Mouse (Mus musculus) ES-E14 (cell line): ENCODE measurements around the gene Hoxd10. TPM values are rescaled to one million over a fixed set of nuclear protein-coding genes. Genes with fewer than 3 reads are reported as not detected.

Experiments used
- DNase-seq: peaks from one replicate; pipeline ENCODE4 v3.0.0-alpha.2; 2013; ENCODE audit warnings: low read depth, low spot score
- H3K27ac ChIP-seq: 2 replicates; pipeline ENCODE4 v1.5.1; 2012; ENCODE audit warnings: low read depth, mild to moderate bottlenecking, low read length, moderate library complexity, mixed read lengths; ENCODE audit not compliant: poor library complexity, insufficient read depth, severe bottlenecking
- H3K36me3 ChIP-seq: 2 replicates; pipeline ENCODE4 v1.6.1; 2012; ENCODE audit warnings: mild to moderate bottlenecking, low read length, moderate library complexity, mixed read lengths; ENCODE audit not compliant: control insufficient read depth, poor library complexity, insufficient read depth, severe bottlenecking
- H3K4me1 ChIP-seq, 2 experiments: fragments of 150-350 bp in 1 of 2; sonication (generic) in 1 of 2; 2 replicates each; pipeline ENCODE4 v1.6.1; 2012; ENCODE audit warnings: low read length in 2 of 2, mild to moderate bottlenecking in 1 of 2, mixed read lengths in 1 of 2; ENCODE audit not compliant: control insufficient read depth in 2 of 2, insufficient read depth in 2 of 2, poor library complexity in 1 of 2
- H3K4me3 ChIP-seq, 2 experiments: fragments of 150-350 bp in 1 of 2; sonication (generic) in 1 of 2; 2 replicates each; pipeline ENCODE4 v1.5.1; 2012; ENCODE audit warnings: low read length in 2 of 2, low read depth in 1 of 2, mild to moderate bottlenecking in 1 of 2, mixed read lengths in 1 of 2; ENCODE audit not compliant: insufficient read depth in 1 of 2, poor library complexity in 1 of 2, severe bottlenecking in 1 of 2
- H3K9ac ChIP-seq: 2 replicates; pipeline ENCODE4 v1.6.1; 2012; ENCODE audit warnings: low read depth, mild to moderate bottlenecking, low read length, mixed read lengths; ENCODE audit not compliant: poor library complexity, insufficient read depth, severe bottlenecking
- H3K9me3 ChIP-seq: fragments of 150-350 bp; sonication (generic); 2 replicates; pipeline ENCODE4 v1.6.1; 2012; ENCODE audit warnings: low read depth, mild to moderate bottlenecking, low read length; ENCODE audit not compliant: control insufficient read depth, insufficient read depth
- CHD2 ChIP-seq: IDR thresholded peaks from 2 replicates; pipeline ENCODE4 v1.6.1; 2014; ENCODE audit warnings: mild to moderate bottlenecking, low read depth, low read length, inconsistent platforms
- HCFC1 ChIP-seq: IDR thresholded peaks from 2 replicates; pipeline ENCODE4 v1.6.1; 2012; ENCODE audit warnings: low read length, inconsistent platforms, borderline replicate concordance; ENCODE audit not compliant: insufficient read depth
- MAFK ChIP-seq: IDR thresholded peaks from 2 replicates; pipeline ENCODE4 v1.6.1; 2014; ENCODE audit warnings: mild to moderate bottlenecking, low read depth, low read length, inconsistent platforms; ENCODE audit not compliant: insufficient read depth
- ZC3H11A ChIP-seq: IDR thresholded peaks from 2 replicates; pipeline ENCODE4 v1.6.1; 2012; ENCODE audit warnings: low read depth, mild to moderate bottlenecking, inconsistent platforms, low read length, borderline replicate concordance
- ZNF384 ChIP-seq: IDR thresholded peaks from 2 replicates; pipeline ENCODE4 v1.6.1; 2012; ENCODE audit warnings: low read depth, low read length, inconsistent platforms
- in situ Hi-C, 2 experiments: fragments of 600-800 bp; cut with MboI; formaldehyde crosslinking; loops; one replicate each; pipeline ENCODE4 v1.15.1; 2025; ENCODE audit warnings: low sequenced_read_pairs in 2 of 2, inconsistent platforms in 1 of 2; ENCODE audit not compliant: unreplicated experiment in 2 of 2
- total RNA-seq: library from RNA; depleted of rRNA; stranded (reverse); fragments of 300-350 nt; gene quantifications from 2 replicates; pipeline ENCODE4 v1.2.3, GENCODE M21; 2012

The Hoxd10 gene
- total RNA-seq, 1 experiment: 0.40 TPM

GRCm38 (mm10) chr2:74734451-74734850 lies 42.7 kb downstream of the Hoxd10 start:
- Histone ChIP-seq H3K4me3 (no peak overlapping the region), H3K36me3 (no peaks in the 10 kb centered on the region), H3K9me3 (no peaks in the 10 kb centered on the region), H3K4me1 (peaks cover 0 to 2% of the 10 kb centered on the region in 2 experiments; a peak in 1 of 4 replicates), H3K27ac (no peak overlapping the region), H3K9ac (no peak overlapping the region)
- TF ChIP-seq HCFC1: no peak
- no peak for TF ChIP-seq CHD2
- no peak for TF ChIP-seq ZNF384
- TF ChIP-seq ZC3H11A: no peak
- no peak for TF ChIP-seq MAFK
- in situ Hi-C loops: no loop called here
- no peak for DNase-seq

- DNase-seq: no peak
- in situ Hi-C loops: loop anchor here in 1 of 2 experiments (5.0 kb wide), 1 partner anchor 43 kb away; the partner anchor contains the start of gene Hoxd10
- Histone ChIP-seq H3K36me3 (no peaks in the 10 kb centered on the region), H3K9me3 (no peaks in the 10 kb centered on the region), H3K4me1 (peaks cover 0 to 2% of the 10 kb centered on the region in 2 experiments; a peak in 1 of 4 replicates), H3K9ac (no peak overlapping the region), H3K4me3 (no peak overlapping the region), H3K27ac (no peak overlapping the region)
- TF ChIP-seq ZNF384 (no peak), CHD2 (no peak), MAFK (no peak), ZC3H11A (no peak), HCFC1 (no peak)
Observed at GRCm38 (mm10) chr2:74734996-74735811, 43.5 kb downstream of the Hoxd10 start.

DNA sequence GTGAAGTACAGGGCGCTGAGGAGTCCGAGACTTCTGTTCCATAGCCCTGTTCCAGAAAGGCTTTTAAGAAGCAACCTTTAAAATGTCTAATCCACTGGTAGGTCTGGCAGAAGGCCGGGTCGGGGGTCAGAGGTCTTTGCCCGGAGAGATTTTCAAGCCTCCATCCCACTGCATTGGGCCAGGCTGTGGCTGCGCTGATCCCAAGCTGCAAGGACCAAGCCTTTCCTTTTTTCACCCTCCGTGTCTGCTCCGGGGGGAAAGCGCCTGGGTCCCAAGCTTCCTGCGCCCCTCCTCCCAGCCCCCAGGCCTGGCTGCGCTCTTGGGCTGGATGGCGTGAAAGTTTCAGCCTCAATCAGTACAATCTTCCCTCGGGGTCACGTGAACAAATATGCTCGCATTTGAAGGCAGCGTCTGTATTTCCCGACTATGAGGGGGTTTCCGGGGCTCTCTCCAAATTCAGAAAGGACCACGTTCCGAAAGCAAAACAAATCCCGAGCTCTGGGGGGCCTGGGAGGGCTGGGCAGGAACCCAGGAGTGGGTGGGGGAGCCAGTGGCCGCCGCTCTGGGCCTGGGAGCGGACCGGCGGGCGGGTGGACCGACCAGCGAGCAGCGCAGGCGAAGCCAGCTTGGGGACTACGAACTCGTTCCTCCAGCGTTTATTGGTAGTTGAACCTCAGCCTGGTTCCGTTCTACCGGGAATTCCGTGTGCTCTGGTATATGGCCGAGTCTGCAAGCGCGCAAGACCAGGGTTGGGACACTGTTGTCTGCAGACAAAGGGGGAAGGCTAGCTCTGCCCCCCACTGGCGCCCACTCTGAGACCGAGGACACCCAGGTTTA lies 44.3 kb downstream of the Hoxd10 start:
- TF ChIP-seq CHD2 (no peak), HCFC1 (no peak)
- H3K9me3 ChIP-seq: no peaks in the 10 kb centered on the region
- peak overlapping the region in 1 of 2 experiments; percentile 3; a peak in 1 of 4 replicates for H3K4me3 ChIP-seq
- H3K4me1 ChIP-seq: peaks cover 0 to 2% of the 10 kb centered on the region in 2 experiments; a peak in 1 of 4 replicates
- in situ Hi-C loops: loop anchor here in 1 of 2 experiments (5.0 kb wide), 1 partner anchor 44 kb away; the partner anchor contains the start of gene Hoxd10
- no peak for DNase-seq
- H3K36me3 ChIP-seq: no peaks in the 10 kb centered on the region
- no peak overlapping the region for H3K27ac ChIP-seq
- H3K9ac ChIP-seq: no peak overlapping the region

- Histone ChIP-seq H3K9ac (no peak overlapping the region), H3K27ac (no peak overlapping the region), H3K36me3 (no peaks in the 10 kb centered on the region), H3K9me3 (no peaks in the 10 kb centered on the region), H3K4me3 (no peak overlapping the region), H3K4me1 (peaks cover 0 to 2% of the 10 kb centered on the region in 2 experiments; a peak in 1 of 4 replicates)
- DNase-seq: no peak
- in situ Hi-C loops: loop anchor here in 1 of 2 experiments (5.0 kb wide), 1 partner anchor 45 kb away; the partner anchor contains the start of gene Hoxd10
- TF ChIP-seq ZC3H11A (no peak), HCFC1 (no peak), CHD2 (no peak), ZNF384 (no peak), MAFK (no peak)
Observed at GRCm38 (mm10) chr2:74736688-74737577, 45.2 kb downstream of the Hoxd10 start.
